Mouse (Mus musculus) inflammation-experienced regulatory T-cells (primary cell): ENCODE results near the gene Zmym6. TPM values are rescaled to one million over a fixed set of nuclear protein-coding genes. Genes with fewer than 3 reads are reported as not detected.

Experiments
- polyA plus RNA-seq, 2 experiments: library from polyadenylated mRNA; unstranded; fragments of 100-300 nt; shearing (Covaris generic); gene quantifications; one replicate each; pipeline ENCODE4 v1.2.1; 2017

The Zmym6 gene
- polyA plus RNA-seq: 10 to 100 TPM; 28.7 to 34.5 TPM

GRCm38 (mm10) chr4:127076875-127077548 is at the start of gene Zmym6:
Gene Zmym6 (plus strand): TSS chr4:127077383.

GRCm38 (mm10) chr4:127060585-127061290 is 16.4 kb upstream of the Zmym6 start, which contains the start of gene Zmym1:
Gene Zmym1 (minus strand): TSS chr4:127061152.

GRCm38 (mm10) chr4:127123391-127123790 is 46.2 kb downstream of the Zmym6 start, which contains the start of gene Tmem35b:
Gene Tmem35b (plus strand): TSS chr4:127123691.

GRCm38 (mm10) chr4:127168914-127169345 is 91.7 kb downstream of the Zmym6 start, which contains the start of gene Dlgap3:
Gene Dlgap3 (plus strand): TSS chr4:127169204.

Other genes starting within 250 kb of the Zmym6 start
- 10 to 100 TPM; 41.7 to 43.8 TPM for gene Zmym4, start 109.2 kb upstream of the Zmym6 start, polyA plus RNA-seq
- 100 to 1,000 TPM; 102 to 108 TPM for gene Sfpq, start 56.1 kb upstream of the Zmym6 start, polyA plus RNA-seq
- 10 to 100 TPM; 20.3 to 22.4 TPM for gene Zmym1, start 16.2 kb upstream of the Zmym6 start, polyA plus RNA-seq
- gene Tmem35b, start 46.3 kb downstream of the Zmym6 start, polyA plus RNA-seq: 10 to 100 TPM; 22.2 to 28.1 TPM
- under 1 TPM in 1 of 2 experiments, not detected in 1; 0.16 TPM for gene Dlgap3, start 91.8 kb downstream of the Zmym6 start, polyA plus RNA-seq
- 10 to 100 TPM; 37.9 to 50.9 TPM for gene Smim12, start 166.4 kb downstream of the Zmym6 start, polyA plus RNA-seq
- not detected for gene Gja4, start 236.7 kb downstream of the Zmym6 start, polyA plus RNA-seq